Mouse (Mus musculus): ENCODE data around the gene Palld.

Gene Palld

GRCm38 (mm10) chr8:61865365-61865764, 37.1 kb downstream of the Palld start:
- DNase-seq (ENCODE audit: low spot score in 2 of 2): peak; percentile 24 to 29

- DNase-seq (ENCODE audit: low spot score in 2 of 2): no peak
Measured at GRCm38 (mm10) chr8:61851270-61851669, 51.2 kb downstream of the Palld start.

GRCm38 (mm10) chr8:61848581-61849162, 53.8 kb downstream of the Palld start:
- no peak for DNase-seq (ENCODE audit: low spot score in 2 of 2)

- DNase-seq (ENCODE audit: low spot score in 2 of 2): no peak
Measured at GRCm38 (mm10) chr8:61847494-61847893, 55.0 kb downstream of the Palld start.

GRCm38 (mm10) chr8:61844992-61845391, 57.5 kb downstream of the Palld start:
- no peak for DNase-seq (ENCODE audit: low spot score in 2 of 2)

- DNase-seq (ENCODE audit: low spot score in 2 of 2): no peak
Measured at GRCm38 (mm10) chr8:61844575-61844974, 57.9 kb downstream of the Palld start.

- DNase-seq (ENCODE audit: low spot score in 2 of 2): no peak
Measured at GRCm38 (mm10) chr8:61843776-61844175, 58.7 kb downstream of the Palld start.

- no peak for DNase-seq (ENCODE audit: low spot score in 2 of 2)
Measured at GRCm38 (mm10) chr8:61833211-61833610, 69.3 kb downstream of the Palld start.

- no peak for DNase-seq (ENCODE audit: low spot score in 2 of 2)
Measured at GRCm38 (mm10) chr8:61831944-61832343, 70.5 kb downstream of the Palld start.

GRCm38 (mm10) chr8:61830821-61831220, 71.7 kb downstream of the Palld start:
- no peak for DNase-seq (ENCODE audit: low spot score in 2 of 2)

GRCm38 (mm10) chr8:61824563-61824962, 77.9 kb downstream of the Palld start:
- no peak for DNase-seq (ENCODE audit: low spot score in 2 of 2)

- DNase-seq (ENCODE audit: low spot score in 2 of 2): no peak
Measured at GRCm38 (mm10) chr8:61823157-61823556, 79.3 kb downstream of the Palld start.

GRCm38 (mm10) chr8:61803764-61804163, 98.7 kb downstream of the Palld start:
- no peak for DNase-seq (ENCODE audit: low spot score in 2 of 2)

- DNase-seq (ENCODE audit: low spot score in 2 of 2): no peak
Measured at GRCm38 (mm10) chr8:61802840-61803239, 99.7 kb downstream of the Palld start.

GRCm38 (mm10) chr8:61797391-61797947, 105.0 kb downstream of the Palld start:
- no peak for DNase-seq (ENCODE audit: low spot score in 2 of 2)

- DNase-seq (ENCODE audit: low spot score in 2 of 2): peak in 1 of 2 experiments; percentile 24
Measured at GRCm38 (mm10) chr8:61796537-61797050, 105.9 kb downstream of the Palld start.

GRCm38 (mm10) chr8:61789946-61790345, 112.5 kb downstream of the Palld start:
- no peak for DNase-seq (ENCODE audit: low spot score in 2 of 2)

- no peak for DNase-seq (ENCODE audit: low spot score in 2 of 2)
Measured at GRCm38 (mm10) chr8:61789289-61789688, 113.2 kb downstream of the Palld start.

GRCm38 (mm10) chr8:61782931-61783491, 119.5 kb downstream of the Palld start:
- no peak for DNase-seq (ENCODE audit: low spot score in 2 of 2)

- DNase-seq (ENCODE audit: low spot score in 2 of 2): no peak
Measured at GRCm38 (mm10) chr8:61780652-61781257, 121.7 kb downstream of the Palld start.

- no peak for DNase-seq (ENCODE audit: low spot score in 2 of 2)
Measured at GRCm38 (mm10) chr8:61778194-61778593, 124.3 kb downstream of the Palld start.

GRCm38 (mm10) chr8:61776560-61776959, 125.9 kb downstream of the Palld start:
- no peak for DNase-seq (ENCODE audit: low spot score in 2 of 2)

GRCm38 (mm10) chr8:61775936-61776335, 126.6 kb downstream of the Palld start:
- no peak for DNase-seq (ENCODE audit: low spot score in 2 of 2)

Measured in right cerebral cortex, postnatal 10 days (tissue).